Mouse (Mus musculus): ENCODE results near the gene Tdo2. TPM values are rescaled to one million over a fixed set of nuclear protein-coding genes. Genes with fewer than 3 reads are reported as not detected.

The Tdo2 gene
- total RNA-seq, 2 experiments from 2014 or later, result not detected

- ATAC-seq (replicated peaks; ENCODE audit: low FRiP score, low TSS enrichment, poor library complexity, severe bottlenecking), result peak; percentile 55; the same call in 1 of the 2 replicates
These were observed 27.0 kb downstream of the Tdo2 start for GRCm38 (mm10) chr3:81949048-81949447.

- no peak for ATAC-seq (replicated peaks; ENCODE audit: low FRiP score, low TSS enrichment, poor library complexity, severe bottlenecking)
These were observed 31.1 kb downstream of the Tdo2 start for GRCm38 (mm10) chr3:81944851-81945393.

- ATAC-seq (replicated peaks; ENCODE audit: low FRiP score, low TSS enrichment, poor library complexity, severe bottlenecking), result no peak
These were observed 32.9 kb downstream of the Tdo2 start for GRCm38 (mm10) chr3:81943097-81943496.

- ATAC-seq (replicated peaks; ENCODE audit: low FRiP score, low TSS enrichment, poor library complexity, severe bottlenecking), result no peak
These were observed 33.7 kb downstream of the Tdo2 start for GRCm38 (mm10) chr3:81942341-81942740.

GRCm38 (mm10) chr3:81938924-81939323 is 37.1 kb downstream of the Tdo2 start:
- ATAC-seq (replicated peaks; ENCODE audit: low FRiP score, low TSS enrichment, poor library complexity, severe bottlenecking), result peak; percentile 63; the same call in 1 of the 2 replicates

- no peak for ATAC-seq (replicated peaks; ENCODE audit: low FRiP score, low TSS enrichment, poor library complexity, severe bottlenecking)
These were observed 42.7 kb downstream of the Tdo2 start for GRCm38 (mm10) chr3:81933348-81933747.

GRCm38 (mm10) chr3:81932141-81933101 is 43.6 kb downstream of the Tdo2 start, which contains the start of gene Ctso:
Gene Ctso, plus strand, starts transcription at chr3:81932601.
- ATAC-seq (replicated peaks; ENCODE audit: low FRiP score, low TSS enrichment, poor library complexity, severe bottlenecking), result peak; percentile 98

GRCm38 (mm10) chr3:81931695-81932094 is 44.3 kb downstream of the Tdo2 start:
- no peak for ATAC-seq (replicated peaks; ENCODE audit: low FRiP score, low TSS enrichment, poor library complexity, severe bottlenecking)

- no peak for ATAC-seq (replicated peaks; ENCODE audit: low FRiP score, low TSS enrichment, poor library complexity, severe bottlenecking)
These were observed 46.9 kb downstream of the Tdo2 start for GRCm38 (mm10) chr3:81929073-81929472.

GRCm38 (mm10) chr3:81926764-81927325 is 49.2 kb downstream of the Tdo2 start:
- no peak for ATAC-seq (replicated peaks; ENCODE audit: low FRiP score, low TSS enrichment, poor library complexity, severe bottlenecking)

GRCm38 (mm10) chr3:81925856-81926255 is 50.1 kb downstream of the Tdo2 start:
- ATAC-seq (replicated peaks; ENCODE audit: low FRiP score, low TSS enrichment, poor library complexity, severe bottlenecking), result 0 out of 2 replicates have a peak, but pooled peaks have one; percentile 32

- peak; percentile 78 for ATAC-seq (replicated peaks; ENCODE audit: low FRiP score, low TSS enrichment, poor library complexity, severe bottlenecking)
These were observed 51.1 kb downstream of the Tdo2 start for GRCm38 (mm10) chr3:81924931-81925330.

- ATAC-seq (replicated peaks; ENCODE audit: low FRiP score, low TSS enrichment, poor library complexity, severe bottlenecking), result peak; percentile 70
These were observed 53.1 kb downstream of the Tdo2 start for GRCm38 (mm10) chr3:81922910-81923309.

GRCm38 (mm10) chr3:81919681-81920080 is 56.3 kb downstream of the Tdo2 start:
- no peak for ATAC-seq (replicated peaks; ENCODE audit: low FRiP score, low TSS enrichment, poor library complexity, severe bottlenecking)

- ATAC-seq (replicated peaks; ENCODE audit: low FRiP score, low TSS enrichment, poor library complexity, severe bottlenecking), result no peak
These were observed 57.8 kb downstream of the Tdo2 start for GRCm38 (mm10) chr3:81918215-81918614.

GRCm38 (mm10) chr3:81917354-81917935 is 58.6 kb downstream of the Tdo2 start:
- no peak for ATAC-seq (replicated peaks; ENCODE audit: low FRiP score, low TSS enrichment, poor library complexity, severe bottlenecking)

GRCm38 (mm10) chr3:81916030-81916686 is 59.8 kb downstream of the Tdo2 start:
- no peak for ATAC-seq (replicated peaks; ENCODE audit: low FRiP score, low TSS enrichment, poor library complexity, severe bottlenecking)

GRCm38 (mm10) chr3:81910286-81911036 is 65.5 kb downstream of the Tdo2 start:
- ATAC-seq (replicated peaks; ENCODE audit: low FRiP score, low TSS enrichment, poor library complexity, severe bottlenecking), result no peak

All from megakaryocyte-erythroid progenitor cell, adult 5-6 weeks (primary cell).